Mouse (Mus musculus) bone marrow, adult 2 months (tissue): ENCODE measurements around the gene Smyd3. TPM values are rescaled to one million over a fixed set of nuclear protein-coding genes. Genes with fewer than 3 reads are reported as not detected.

Experiments used
- H3K27ac ChIP-seq: fragments of 200-500 bp; 2 replicates; pipeline ENCODE4 v1.5.1; 2012; ENCODE audit warnings: low read depth, mild to moderate bottlenecking, control low read depth, inconsistent platforms, low read length; ENCODE audit not compliant: control insufficient read depth, poor library complexity, insufficient read depth
- H3K4me1 ChIP-seq: fragments of 200-500 bp; 2 replicates; pipeline ENCODE4 v1.6.1; 2011; ENCODE audit warnings: low read length; ENCODE audit not compliant: control insufficient read depth, insufficient read depth
- H3K4me3 ChIP-seq: fragments of 200-500 bp; replicated peaks from 2 replicates; pipeline ENCODE3; 2011; ENCODE audit warnings: mild to moderate bottlenecking, low read depth, low read length, control low read depth; ENCODE audit not compliant: control insufficient read depth
- CTCF ChIP-seq: fragments of 200-500 bp; IDR thresholded peaks from 2 replicates; pipeline ENCODE4 v1.5.1; 2011; ENCODE audit warnings: low read length, control low read depth; ENCODE audit not compliant: control insufficient read depth, insufficient read depth
- POLR2A ChIP-seq: fragments of 200-500 bp; IDR thresholded peaks from 2 replicates; pipeline ENCODE4 v1.6.1; 2011; ENCODE audit warnings: low read depth, mild to moderate bottlenecking, control low read depth, low read length, borderline replicate concordance; ENCODE audit not compliant: control insufficient read depth
- WGBS: fragments of 180-500 bp; shearing (Covaris S2); methylation state at CpG from one replicate; pipeline ENCODE4 v1.1.7; 2018; 5-methylcytosine and 5-hydroxymethylcytosine counted together
- polyA plus RNA-seq: library from polyadenylated mRNA; stranded (reverse); fragments of >200 nt; gene quantifications from 2 replicates; pipeline ENCODE4 v1.2.4, GENCODE M21; 2011; ENCODE audit warnings: low replicate concordance; ENCODE audit not compliant: missing spikeins, insufficient read depth, insufficient read length

Gene Smyd3
- polyA plus RNA-seq, 1 experiment: 20.8 TPM

DNA sequence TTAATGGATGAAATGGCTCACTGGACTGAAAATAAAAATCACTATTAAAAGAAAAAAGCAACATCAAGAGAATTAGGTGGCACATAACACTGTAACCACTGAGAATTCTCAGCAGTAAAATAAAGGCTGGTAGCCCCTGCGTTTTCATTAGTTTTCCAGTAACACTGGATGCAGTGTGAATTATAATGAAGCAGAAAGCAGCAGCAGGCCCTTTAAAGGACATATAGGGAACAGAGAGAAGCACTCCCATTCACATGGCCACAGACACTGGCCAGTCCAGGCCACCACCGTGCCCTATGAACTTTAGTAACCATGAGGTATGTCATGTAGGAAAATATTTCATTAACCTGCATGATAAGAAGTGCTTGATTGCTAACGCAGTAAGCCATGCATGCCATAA is 178.8 kb downstream of the Smyd3 start:
- Histone ChIP-seq H3K4me1 (no peaks in the 10 kb centered on the region), H3K4me3 (no peak overlapping the region), H3K27ac (no peak overlapping the region)
- TF ChIP-seq POLR2A (no peak), CTCF (no peak)
- 91% methylated on average over 3 of the region's 3 CpGs for WGBS

DNA sequence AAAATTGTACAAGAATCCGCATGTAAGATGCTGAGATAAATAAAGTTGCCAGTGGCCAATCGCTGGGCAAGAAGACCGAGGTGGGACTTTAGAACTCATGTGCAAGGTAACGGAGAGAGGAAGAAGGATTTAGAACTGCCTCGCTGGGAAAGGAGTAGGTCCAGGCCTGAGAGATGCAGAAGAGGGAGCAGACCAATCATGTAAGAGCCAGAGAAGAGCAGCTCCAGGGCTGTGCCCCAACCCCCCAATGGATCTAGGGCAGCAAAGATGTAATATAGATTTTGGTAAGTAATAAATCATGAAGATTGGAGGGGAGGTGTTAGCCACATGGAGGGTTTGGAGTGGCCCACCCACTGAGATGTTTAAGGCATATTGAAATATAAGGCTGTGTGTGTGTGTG is 180.3 kb downstream of the Smyd3 start:
- Histone ChIP-seq H3K4me1 (no peaks in the 10 kb centered on the region), H3K4me3 (no peak overlapping the region), H3K27ac (no peak overlapping the region)
- TF ChIP-seq CTCF (no peak), POLR2A (no peak)
- WGBS: 88% methylated on average over 5 of the region's 5 CpGs

DNA sequence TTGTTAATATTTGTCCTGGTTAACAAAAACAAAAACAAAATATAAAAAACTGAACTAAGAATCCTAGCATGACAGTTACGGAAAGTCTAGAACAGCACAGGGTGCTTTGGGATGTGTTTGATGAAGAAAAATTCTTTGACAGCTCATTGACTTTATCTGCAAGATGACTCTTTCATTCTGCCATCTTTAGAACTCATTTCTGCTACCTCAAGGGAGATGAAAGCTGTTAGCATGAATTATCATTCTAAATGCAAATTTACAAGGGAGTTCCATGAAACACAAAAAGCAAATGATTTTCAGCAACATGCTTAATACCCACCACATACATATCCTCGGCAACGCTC is 190.9 kb downstream of the Smyd3 start:
- H3K4me1 ChIP-seq: no peaks in the 10 kb centered on the region
- H3K27ac ChIP-seq: no peak overlapping the region
- 91% methylated on average over 3 of the region's 3 CpGs for WGBS

DNA sequence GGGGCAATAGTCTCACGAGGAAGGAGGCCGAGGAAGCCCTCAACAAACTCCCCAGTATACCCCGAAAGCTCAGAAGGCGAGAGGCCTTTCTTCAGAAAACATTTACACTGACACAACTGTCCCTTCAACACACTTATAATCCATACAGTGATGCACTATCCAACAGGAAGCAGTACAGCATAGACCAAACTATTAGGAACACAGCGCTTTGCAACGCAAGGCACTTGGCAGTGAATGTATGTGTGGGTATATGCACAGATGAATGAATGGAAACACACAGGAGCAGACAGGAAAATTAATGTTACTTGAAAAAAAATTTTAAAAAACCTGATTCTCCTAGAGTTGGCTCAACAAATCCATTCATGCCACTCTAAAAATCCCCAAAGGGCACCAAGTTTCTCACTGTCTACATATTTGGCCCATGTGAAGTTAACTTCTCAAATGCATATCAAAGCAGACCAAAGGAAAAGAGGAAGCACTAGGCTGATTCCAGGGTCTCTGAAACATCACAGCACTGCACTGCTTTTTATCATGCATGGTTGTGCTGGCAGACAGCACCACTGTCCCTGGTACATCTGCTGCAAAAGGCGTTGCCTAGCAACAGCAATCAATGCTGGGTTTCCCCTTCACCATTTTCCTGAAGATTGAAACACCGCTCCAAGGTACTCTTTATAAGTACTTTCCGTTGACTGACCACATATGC is 191.4 kb downstream of the Smyd3 start:
- Histone ChIP-seq H3K4me1 (no peaks in the 10 kb centered on the region), H3K27ac (no peak overlapping the region), H3K4me3 (no peak overlapping the region)
- no peak for TF ChIP-seq CTCF
- TF ChIP-seq POLR2A: no peak
- 85% methylated on average over 9 of the region's 9 CpGs for WGBS

More for the DNA sequence above, 190.9 kb downstream of the Smyd3 start:
- no peak overlapping the region for H3K4me3 ChIP-seq
- TF ChIP-seq CTCF (no peak), POLR2A (no peak)

DNA sequence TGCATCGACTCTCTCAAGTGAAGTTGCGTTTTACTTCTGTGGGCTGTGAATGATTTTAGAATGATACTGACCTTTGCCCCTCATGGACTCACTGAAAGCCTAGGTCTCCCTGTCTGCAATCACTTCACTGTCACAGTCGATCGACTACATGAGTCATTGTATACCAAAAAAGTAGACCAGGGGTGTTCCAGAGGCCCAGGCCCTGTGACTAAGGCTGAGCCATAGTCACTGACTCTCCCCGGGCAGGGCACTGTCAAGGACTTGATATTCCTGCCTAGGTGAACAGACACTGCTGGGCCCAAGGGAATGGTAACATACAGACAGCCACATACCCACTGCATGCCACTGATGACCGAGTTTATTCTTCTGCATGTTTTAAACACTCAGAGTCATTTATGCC is 193.6 kb downstream of the Smyd3 start:
- TF ChIP-seq POLR2A (no peak), CTCF (no peak)
- Histone ChIP-seq H3K27ac (no peak overlapping the region), H3K4me1 (no peaks in the 10 kb centered on the region), H3K4me3 (no peak overlapping the region)
- WGBS: 81% methylated on average over 6 of the region's 6 CpGs

DNA sequence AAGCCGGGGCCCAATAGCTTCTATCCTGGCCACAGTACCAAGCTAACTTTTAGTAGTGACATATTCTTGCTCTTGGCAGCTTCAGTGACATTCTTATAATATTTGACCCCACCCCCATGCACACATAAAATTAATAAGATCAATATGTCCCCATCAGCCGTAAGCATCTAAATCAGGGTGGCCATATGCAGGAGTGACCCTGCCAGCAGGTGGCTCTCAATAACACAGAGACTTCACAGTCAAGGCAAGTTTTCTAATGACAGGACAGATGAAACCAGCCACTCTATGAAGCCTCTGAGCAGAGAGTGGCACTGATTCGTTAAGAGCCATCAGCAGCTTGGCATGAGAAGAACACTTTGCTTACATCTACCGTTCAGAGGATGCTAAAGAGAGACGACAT is 204.2 kb downstream of the Smyd3 start:
- no peak for TF ChIP-seq CTCF
- no peak for TF ChIP-seq POLR2A
- 83% methylated on average over 5 of the region's 5 CpGs for WGBS
- H3K27ac ChIP-seq: no peak overlapping the region

DNA sequence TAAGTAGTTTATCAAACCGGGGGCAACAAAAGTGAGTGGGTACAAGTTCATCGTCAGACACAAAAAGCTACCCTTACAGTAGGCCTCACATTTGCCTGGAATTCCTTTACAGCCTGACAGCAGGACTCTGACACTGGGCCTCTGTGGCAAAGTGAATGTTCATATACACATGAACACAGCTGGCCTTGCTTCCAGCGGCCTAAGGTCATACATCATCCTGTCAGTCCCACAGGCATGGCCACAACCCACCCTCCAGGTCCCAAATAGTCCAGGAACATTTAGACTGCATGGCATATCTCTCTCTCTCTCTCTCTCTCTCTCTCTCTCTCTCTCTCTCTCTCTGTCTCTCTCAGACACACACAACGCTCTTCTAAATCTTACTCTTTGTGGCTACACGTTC is 208.4 kb downstream of the Smyd3 start:
- Histone ChIP-seq H3K4me3 (no peak overlapping the region), H3K27ac (no peak overlapping the region), H3K4me1 (no peaks in the 10 kb centered on the region)
- 78% methylated on average over 5 of the region's 5 CpGs for WGBS
- TF ChIP-seq POLR2A (no peak), CTCF (no peak)

More for the DNA sequence above, 204.2 kb downstream of the Smyd3 start:
- no peaks in the 10 kb centered on the region for H3K4me1 ChIP-seq
- H3K4me3 ChIP-seq: no peak overlapping the region

DNA sequence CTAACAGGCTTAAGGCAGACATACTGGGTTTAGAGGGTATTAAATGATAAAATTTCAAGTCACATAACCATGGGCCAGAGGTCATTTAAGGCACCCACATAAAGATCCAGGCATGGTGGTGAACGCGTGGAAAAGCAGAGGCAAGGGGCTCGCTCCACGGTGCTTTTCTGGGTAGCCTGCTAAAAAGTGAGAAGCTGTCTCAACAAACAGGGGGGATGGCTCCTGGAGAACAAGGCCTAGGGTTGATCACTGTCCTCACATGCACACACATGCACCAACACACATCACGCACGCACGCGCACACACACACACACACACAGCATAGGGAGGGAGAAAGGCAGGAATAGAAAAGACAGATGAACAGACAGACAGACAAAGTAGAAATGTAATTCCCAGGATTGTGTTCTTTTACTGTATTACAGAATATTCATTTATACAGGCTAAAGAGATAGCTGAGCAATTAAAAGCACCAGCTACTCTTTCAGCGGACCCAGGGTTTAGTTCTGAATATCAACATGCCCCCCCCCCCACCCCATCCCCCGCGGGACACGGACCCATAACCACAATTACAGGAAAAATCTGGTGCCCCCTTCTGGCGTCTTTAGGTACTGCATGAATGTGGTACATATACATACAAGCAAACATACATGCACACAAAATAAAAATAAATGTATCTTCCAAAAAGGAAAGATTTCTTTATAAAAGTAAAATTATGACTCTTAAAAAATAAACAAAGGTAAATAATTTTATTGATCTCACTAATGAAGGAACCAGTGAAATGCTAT is 215.2 kb downstream of the Smyd3 start:
- WGBS: 90% methylated on average over 13 of the region's 13 CpGs
- Histone ChIP-seq H3K27ac (no peak overlapping the region), H3K4me1 (no peaks in the 10 kb centered on the region), H3K4me3 (no peak overlapping the region)
- TF ChIP-seq CTCF (no peak; the same call in 1 of the 2 replicates), POLR2A (no peak)
